Mouse (Mus musculus) liver, embryonic 16.5 days (tissue): ENCODE measurements around the gene BC035044. TPM values are rescaled to one million over a fixed set of nuclear protein-coding genes. Genes with fewer than 3 reads are reported as not detected.
"Not testable (repeated sequence)": the region's sequence is repeated elsewhere in the genome, so short reads cannot be mapped to it uniquely, and the experiment has no call there.

Experiments
- ATAC-seq: fragments of 200-750 bp; cut with Nextera tagmentation; 2 replicates; pipeline ENCODE4 v1.8.0; 2017; ENCODE audit warnings: low read depth, mild to moderate bottlenecking, moderate number of reproducible peaks, moderate library complexity
- H3K27ac ChIP-seq: fragments of 300-500 bp; sonication (generic); 2 replicates; pipeline ENCODE4 v1.5.1; 2014; ENCODE audit warnings: mild to moderate bottlenecking, low read length
- H3K27me3 ChIP-seq: fragments of 300-500 bp; sonication (generic); 2 replicates; pipeline ENCODE4 v1.6.1; 2014; ENCODE audit warnings: low read depth, low read length, mixed read lengths; ENCODE audit not compliant: control insufficient read depth, insufficient read depth
- H3K36me3 ChIP-seq: fragments of 300-500 bp; sonication (generic); 2 replicates; pipeline ENCODE4 v1.6.1; 2014; ENCODE audit warnings: mild to moderate bottlenecking; ENCODE audit not compliant: control insufficient read depth, insufficient read depth
- H3K4me1 ChIP-seq: fragments of 300-500 bp; sonication (generic); 2 replicates; pipeline ENCODE4 v1.6.1; 2014; ENCODE audit warnings: low read depth, low read length, mixed read lengths; ENCODE audit not compliant: control insufficient read depth
- H3K4me2 ChIP-seq: fragments of 300-500 bp; sonication (generic); 2 replicates; pipeline ENCODE4 v1.6.1; 2014; ENCODE audit warnings: low read depth, low read length, mixed read lengths
- H3K4me3 ChIP-seq: fragments of 300-500 bp; sonication (generic); 2 replicates; pipeline ENCODE4 v1.5.1; 2014; ENCODE audit warnings: low read depth, mild to moderate bottlenecking, low read length
- H3K9ac ChIP-seq: fragments of 300-500 bp; sonication (generic); 2 replicates; pipeline ENCODE4 v1.6.1; 2014; ENCODE audit warnings: low read depth, low read length
- H3K9me3 ChIP-seq: fragments of 300-500 bp; sonication (generic); replicated peaks from 2 replicates; pipeline ENCODE4 v1.6.1; 2016; ENCODE audit warnings: low read length; ENCODE audit not compliant: control insufficient read depth
- WGBS: fragments of 180-500 bp; shearing (Covaris S2); extraction: QIAGEN DNeasy Blood & Tissue Kit; methylation state at CpG from one replicate; pipeline ENCODE4 v1.1.7; 2014; ENCODE audit not compliant: insufficient replicate concordance; 5-methylcytosine and 5-hydroxymethylcytosine counted together
- polyA plus RNA-seq: library from polyadenylated mRNA; unstranded; fragments of >200 nt; fragmentation: Nextera tagmentation; extraction: Ambion mirVana; gene quantifications from 2 replicates; pipeline ENCODE4 v1.2.1, GENCODE M21; 2015

BC035044 gene
- polyA plus RNA-seq: 6.3 and 6.6 TPM in 2 replicates

DNA sequence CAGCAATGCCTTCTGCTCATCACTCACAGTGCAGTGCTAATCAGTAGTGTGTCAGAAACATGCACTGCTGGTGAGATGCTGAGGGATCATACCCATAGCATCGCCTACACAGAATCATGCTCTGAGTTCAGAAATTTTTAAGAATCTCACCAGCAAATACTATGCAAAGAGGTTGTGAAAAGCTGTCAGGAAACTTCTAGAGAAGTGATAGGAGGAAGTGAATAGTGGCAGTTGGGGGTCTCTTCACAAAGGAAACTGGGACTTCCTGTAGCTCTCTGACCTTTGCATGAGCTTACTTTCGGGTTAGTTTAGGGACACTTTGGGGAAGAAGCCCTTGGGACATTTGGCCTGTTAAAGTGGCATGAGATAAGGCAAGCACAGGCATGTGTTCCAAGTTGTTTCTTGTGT is at the start of gene BC035044:
Gene BC035044 (minus strand): TSS at position 179 of the 408 bp plus-strand sequence.
- H3K36me3 ChIP-seq: no peaks in the 10 kb centered on the region
- WGBS: 26% methylated on average over 2 of the region's 2 CpGs
- H3K4me2 ChIP-seq: no peak within 1 kb of the TSS
- no peak within 1 kb of the TSS for H3K9ac ChIP-seq
- H3K9me3 ChIP-seq: no peaks in the 10 kb centered on the region
- 0 out of 2 replicates have a peak, but pooled peaks have one; percentile 16 for ATAC-seq
- no peaks in the 10 kb centered on the region for H3K27me3 ChIP-seq
- H3K4me3 ChIP-seq: peak within 1 kb of the TSS; percentile 33
- no peaks in the 10 kb centered on the region for H3K4me1 ChIP-seq
- peak within 1 kb of the TSS; percentile 37 for H3K27ac ChIP-seq

DNA sequence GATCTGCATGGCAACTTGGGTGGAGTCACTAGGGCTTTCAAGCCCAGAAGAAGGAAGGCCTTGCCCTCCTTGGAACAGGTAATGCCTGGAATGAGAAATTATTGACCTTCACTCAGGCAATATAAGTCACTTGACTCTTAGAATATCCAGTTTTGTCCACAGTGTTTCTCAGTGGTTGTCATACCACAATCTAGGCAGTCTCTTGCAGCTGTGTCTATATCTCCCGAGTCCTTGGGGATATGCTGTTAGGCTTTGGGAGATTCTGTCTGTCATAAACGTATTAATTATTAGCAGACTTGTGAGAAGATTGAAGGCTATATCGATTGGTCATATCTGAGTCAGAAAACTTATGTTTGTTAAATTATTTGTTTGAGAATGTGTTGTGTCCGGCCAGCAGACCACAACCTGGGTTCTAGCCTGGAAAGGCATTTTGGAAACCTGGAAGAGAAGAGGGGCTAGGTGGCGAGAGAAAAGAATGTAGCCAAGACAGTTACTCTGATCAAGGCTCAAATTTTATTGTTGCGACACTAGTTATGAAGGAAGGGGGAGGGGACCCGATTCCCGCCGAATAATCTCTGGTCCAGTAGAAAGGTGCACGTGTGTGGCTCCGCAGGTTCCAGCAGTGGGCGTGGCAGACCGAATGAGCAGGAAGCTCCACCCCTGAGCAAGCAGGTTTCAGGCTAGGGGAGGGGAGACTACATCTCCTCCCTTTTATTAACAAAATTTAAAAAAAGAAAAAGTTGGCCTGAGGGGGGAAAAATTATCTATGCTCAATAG is 45.2 kb upstream of the BC035044 start:
- 61% methylated on average over 5 of the region's 13 CpGs for WGBS
- H3K9me3 ChIP-seq, H3K4me2 ChIP-seq, H3K9ac ChIP-seq, H3K27ac ChIP-seq, H3K27me3 ChIP-seq, H3K4me1 ChIP-seq, H3K4me3 ChIP-seq, H3K36me3 ChIP-seq, ATAC-seq: not testable (repeated sequence)

DNA sequence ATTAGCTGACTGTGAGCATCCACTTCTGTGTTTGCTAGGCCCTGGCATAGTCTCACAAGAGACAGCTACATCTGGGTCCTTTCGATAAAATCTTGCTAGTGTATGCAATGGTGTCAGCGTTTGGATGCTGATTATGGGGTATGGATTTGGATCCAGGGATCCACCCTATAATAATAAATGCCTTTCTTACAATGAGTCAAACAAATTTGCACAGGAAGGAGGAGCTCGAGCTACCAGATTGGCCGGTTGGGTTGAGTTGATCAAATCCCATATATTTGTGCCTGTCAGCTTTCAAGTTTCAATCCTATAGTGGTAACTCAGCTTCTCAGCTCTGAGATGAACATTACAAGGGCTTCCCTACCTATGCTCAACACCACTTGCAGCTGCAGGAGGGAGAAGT is 43.2 kb upstream of the BC035044 start, which contains the start of gene Clec2g:
Gene Clec2g (plus strand): TSS at position 301 of the 400 bp plus-strand sequence.
- not testable (repeated sequence) for H3K27ac ChIP-seq, H3K4me1 ChIP-seq, H3K36me3 ChIP-seq, H3K9me3 ChIP-seq, ATAC-seq, H3K27me3 ChIP-seq, H3K4me3 ChIP-seq, H3K9ac ChIP-seq, H3K4me2 ChIP-seq
- WGBS: 84% methylated on average over 4 of the region's 4 CpGs

DNA sequence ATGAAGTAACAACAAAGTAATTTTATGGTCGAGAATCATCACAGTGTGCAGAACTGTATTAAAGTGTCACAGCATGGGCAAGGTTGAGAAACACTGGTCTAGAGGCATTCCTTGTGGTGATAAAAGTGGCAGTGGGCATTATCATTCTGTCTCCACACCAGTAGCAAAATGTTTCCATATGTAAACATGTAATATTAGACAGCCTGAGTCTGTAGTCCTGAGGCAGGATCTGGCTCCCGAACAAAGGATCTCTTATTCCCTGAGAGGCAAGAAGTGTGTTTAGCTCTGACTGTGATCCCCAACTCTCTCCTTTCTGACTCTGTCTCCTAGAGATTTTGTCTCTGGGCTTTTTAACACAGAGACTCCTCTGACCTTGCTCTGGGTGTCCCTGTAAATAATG is 42.1 kb upstream of the BC035044 start:
- Histone ChIP-seq H3K9me3 (no peaks in the 10 kb centered on the region), H3K9ac (no peak overlapping the region), H3K4me2 (no peak overlapping the region), H3K27ac (no peak overlapping the region), H3K4me1 (no peaks in the 10 kb centered on the region), H3K27me3 (no peaks in the 10 kb centered on the region), H3K4me3 (no peak overlapping the region), H3K36me3 (no peaks in the 10 kb centered on the region)
- WGBS: 63% methylated on average over 2 of the region's 2 CpGs
- ATAC-seq: no peak

DNA sequence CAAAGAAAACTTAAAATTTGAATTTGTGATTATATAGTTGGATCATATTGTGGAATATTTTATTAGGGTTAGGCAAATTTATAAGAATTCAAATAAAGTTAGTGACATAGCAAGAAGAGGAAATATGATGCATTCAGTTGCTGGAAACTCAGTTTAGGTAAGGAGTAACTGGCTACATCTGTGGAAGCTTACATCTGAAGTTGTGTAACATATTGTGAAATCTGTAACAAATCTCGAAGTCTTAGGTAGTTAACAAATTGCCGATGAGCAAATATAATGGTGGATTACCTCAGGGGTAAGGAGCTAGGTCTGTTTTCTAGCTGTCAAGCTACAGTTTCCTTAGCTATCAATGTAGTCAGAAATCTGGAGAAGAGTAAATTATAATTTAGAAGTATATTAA is 26.4 kb upstream of the BC035044 start:
- Histone ChIP-seq H3K9ac (no peak overlapping the region), H3K4me3 (no peak overlapping the region), H3K27ac (no peak overlapping the region), H3K4me2 (no peak overlapping the region), H3K27me3 (no peaks in the 10 kb centered on the region), H3K4me1 (no peaks in the 10 kb centered on the region), H3K9me3 (no peaks in the 10 kb centered on the region), H3K36me3 (no peaks in the 10 kb centered on the region)
- no peak for ATAC-seq
- 60% methylated on average over 2 of the region's 2 CpGs for WGBS

DNA sequence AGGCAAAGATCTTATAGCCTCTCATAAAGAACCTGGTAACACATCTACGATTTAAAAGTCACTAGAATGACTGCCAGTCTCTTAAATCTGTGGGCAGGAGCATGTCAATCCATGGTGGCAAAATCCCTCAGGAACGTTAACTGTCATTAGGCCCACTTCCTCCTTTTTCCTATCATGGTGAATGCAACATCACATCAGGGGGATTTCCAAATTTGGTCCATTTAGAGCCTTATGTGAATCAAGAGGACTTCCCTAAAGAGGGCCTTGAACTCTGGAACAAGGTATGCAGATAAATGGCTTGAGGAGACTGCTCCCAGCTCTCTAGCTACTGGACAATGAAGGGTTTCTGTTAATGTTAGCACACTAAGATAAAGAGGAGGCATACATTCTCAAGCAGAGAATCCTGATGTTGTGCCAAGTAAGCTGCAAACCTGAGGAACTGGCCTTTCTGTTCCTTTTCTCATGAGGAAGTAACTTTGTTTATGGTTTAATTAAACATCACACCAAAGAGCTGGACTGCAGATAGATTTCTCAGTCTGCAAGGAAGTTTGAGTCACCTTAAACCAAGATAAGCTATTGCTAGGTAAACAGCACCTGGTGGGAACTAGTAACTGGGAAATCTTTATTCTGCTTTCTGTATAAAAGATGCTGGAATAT is 22.8 kb upstream of the BC035044 start:
- no peak for ATAC-seq
- H3K4me3 ChIP-seq: no peak overlapping the region
- no peaks in the 10 kb centered on the region for H3K36me3 ChIP-seq
- H3K9ac ChIP-seq: no peak overlapping the region
- H3K27ac ChIP-seq: no peak overlapping the region
- WGBS: 46% methylated on average over 2 of the region's 2 CpGs
- H3K27me3 ChIP-seq: no peaks in the 10 kb centered on the region
- H3K9me3 ChIP-seq: no peaks in the 10 kb centered on the region
- H3K4me2 ChIP-seq: no peak overlapping the region
- H3K4me1 ChIP-seq: no peaks in the 10 kb centered on the region

DNA sequence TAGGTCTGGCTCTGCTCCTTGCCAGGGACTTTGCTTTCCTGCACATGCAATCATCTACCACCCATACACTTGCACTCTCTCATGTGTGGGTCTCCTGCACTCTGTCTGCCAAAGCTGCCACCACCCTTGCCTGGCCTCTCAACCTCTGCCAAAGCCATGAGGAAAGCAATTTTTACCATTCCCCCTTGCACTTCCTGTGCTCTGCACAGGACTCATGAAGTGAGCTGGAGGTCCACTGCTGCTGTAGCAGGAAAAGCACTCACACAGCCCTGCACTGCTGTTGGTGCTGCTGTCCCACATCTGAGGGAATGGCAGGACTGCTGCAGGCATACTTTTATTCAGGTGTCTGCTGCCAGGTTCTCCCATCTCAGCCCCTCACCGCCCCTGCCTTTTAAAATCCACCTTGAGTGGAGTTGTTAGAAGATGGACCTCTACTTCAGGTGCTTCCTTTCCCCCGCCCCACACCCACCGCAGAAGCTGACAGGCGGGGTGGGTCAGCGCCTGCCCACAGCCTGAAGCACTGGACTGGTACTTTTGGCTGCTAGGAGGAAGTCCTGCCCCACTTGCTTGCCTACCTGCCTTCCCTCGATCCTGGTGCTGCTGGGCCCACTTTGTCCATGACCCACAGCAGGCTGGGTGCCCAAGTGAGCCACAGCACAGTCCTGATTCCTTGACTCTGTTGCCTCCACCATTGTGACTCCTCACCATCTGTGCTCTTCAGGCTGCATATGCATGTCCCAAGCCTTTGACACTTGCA is 10.0 kb upstream of the BC035044 start:
- not testable (repeated sequence) for ATAC-seq, H3K4me2 ChIP-seq, H3K9ac ChIP-seq, H3K27ac ChIP-seq, H3K4me3 ChIP-seq, H3K36me3 ChIP-seq, H3K9me3 ChIP-seq, H3K27me3 ChIP-seq, H3K4me1 ChIP-seq
- 50% methylated on average over 6 of the region's 6 CpGs for WGBS

DNA sequence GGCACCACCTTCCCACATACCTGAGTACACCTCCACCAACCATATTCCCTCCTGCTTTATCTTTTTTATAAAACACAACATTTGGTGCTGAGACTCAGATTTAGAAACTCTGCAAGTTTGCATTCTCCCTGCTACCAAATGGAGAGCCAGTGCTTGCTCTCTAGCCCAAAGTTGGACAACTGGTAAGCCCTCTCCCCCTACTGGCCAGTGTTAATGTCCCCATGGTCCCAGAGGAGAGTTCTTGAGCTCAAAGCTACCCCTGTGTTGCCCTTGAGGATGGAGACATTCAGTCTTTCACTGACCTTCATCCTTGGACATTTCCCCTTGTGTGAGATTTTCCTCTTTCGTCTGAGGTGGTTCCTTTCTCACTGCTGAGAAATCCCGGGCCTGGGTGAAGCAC is 9.1 kb upstream of the BC035044 start:
- Histone ChIP-seq H3K4me2 (no peak overlapping the region), H3K27me3 (no peaks in the 10 kb centered on the region), H3K27ac (no peak overlapping the region), H3K36me3 (no peaks in the 10 kb centered on the region), H3K4me3 (no peak overlapping the region), H3K9ac (no peak overlapping the region), H3K4me1 (no peaks in the 10 kb centered on the region), H3K9me3 (no peaks in the 10 kb centered on the region)
- whole genome bisulfite sequencing: 48% methylated on average over 2 of the region's 2 CpGs
- no peak for ATAC-seq
